9 mouse cellular contexts compared by ENCODE assay signal in genomic region chr12:4793718-4794117, GRCm38 (mm10). TPM values are rescaled to one million over a fixed set of nuclear protein-coding genes. Genes with fewer than 3 reads are reported as not detected.
A peak's percentile ranks its signal among the peaks of the same experiment; 100 is the strongest.
DNase-seq lines count a peak whose midpoint lies in the region; ATAC-seq lines count a peak whose summit lies in the region.
"Had no signal": no experiment of that assay in that cellular context is flagged by ENCODE, and none has a peak within 500 bp of the region (broad histone marks: within the 10 kb centered on the region; RNA-seq: fewer than 3 reads in every experiment).

No protein-coding gene starts in this region.

- peaks cover 4% of the 10 kb centered on the region for H3K27me3 ChIP-seq in megakaryocyte, embryonic 14.5 days (replicated peaks)
- no peaks in the 10 kb centered on the region for H3K27me3 ChIP-seq in forebrain, embryonic 10.5 days (ENCODE audit: poor library complexity, severe bottlenecking)

- intact Hi-C loops in gastrocnemius, postnatal 14 days (cut with DNase I; ENCODE audit: low total_unique reads): no loop called here

- H3K9me3 ChIP-seq in megakaryocyte, embryonic 14.5 days: peaks cover 5% of the 10 kb centered on the region; the same call in 1 of the 2 replicates
- H3K9me3 ChIP-seq in forebrain, embryonic 10.5 days: no peaks in the 10 kb centered on the region

- H3K4me1 ChIP-seq in megakaryocyte, embryonic 14.5 days: peaks cover 27% of the 10 kb centered on the region
- no peaks in the 10 kb centered on the region for H3K4me1 ChIP-seq in forebrain, embryonic 10.5 days

- H3K36me3 ChIP-seq in megakaryocyte, embryonic 14.5 days (replicated peaks; ENCODE audit: low read length): peaks cover 4% of the 10 kb centered on the region
- no peaks in the 10 kb centered on the region for H3K36me3 ChIP-seq in forebrain, embryonic 10.5 days (replicated peaks)

- WGBS in forebrain, embryonic 10.5 days: 73% methylated on average over 1 of the region's 1 CpGs

- no peak overlapping the region for H3K27ac ChIP-seq in forebrain, embryonic 10.5 days

- peak; percentile 25 for DNase-seq in gastrocnemius, postnatal 14 days
- DNase-seq in gastrocnemius, postnatal 25 days: no peak
- DNase-seq in embryo, embryonic 11 days: peak; percentile 33
- DNase-seq in right cerebral cortex, postnatal 4 days: peak; percentile 44
- DNase-seq in forebrain, embryonic 10.5 days (ENCODE audit: extremely low spot score, low spot score): no peak
- DNase-seq in spleen, postnatal 36 days (ENCODE audit: low spot score in 2 of 2): no peak

- peak overlapping the region; percentile 19 for H3K4me3 ChIP-seq in megakaryocyte, embryonic 14.5 days (replicated peaks)
- no peak overlapping the region for H3K4me3 ChIP-seq in forebrain, embryonic 10.5 days

- no peak for ATAC-seq in megakaryocyte, adult 5-6 weeks (ENCODE audit: poor library complexity, severe bottlenecking)

RNA-seq across cellular contexts. Expression of gene Sf3b6, which starts 23.6 kb away (rescaled TPM):
- 10 to 100 TPM; 41.3 to 44.8 TPM for total RNA-seq in gastrocnemius, postnatal 14 days (2021)
- 10 to 100 TPM; 31.8 to 35.6 TPM for total RNA-seq in gastrocnemius, postnatal 25 days (2021)
- 15.8 TPM in 1 of 2 replicates, not detected in the other for polyA plus RNA-seq in megakaryocyte, embryonic 14.5 days (2012; ENCODE audit: insufficient read depth, low replicate concordance)
- 220 and 242 TPM in 2 replicates for total RNA-seq in megakaryocyte, adult 5-6 weeks (2015)
- 122 and 137 TPM in 2 replicates for total RNA-seq in megakaryocyte, adult 5-6 weeks (2017)
- polyA plus RNA-seq in forebrain, embryonic 10.5 days (2016; fragmentation: Nextera tagmentation; extraction: Ambion mirVana): 331 and 332 TPM in 2 replicates

RNA-seq across cellular contexts. Expression of gene Fam228b, which starts 24.7 kb away (rescaled TPM):
- 1 to 10 TPM; 3.5 to 3.6 TPM for total RNA-seq in gastrocnemius, postnatal 14 days (2021)
- 1 to 10 TPM; 4.7 to 5.0 TPM for total RNA-seq in gastrocnemius, postnatal 25 days (2021)
- polyA plus RNA-seq in megakaryocyte, embryonic 14.5 days (2012; ENCODE audit: insufficient read depth, low replicate concordance): 1.2 TPM in 1 of 2 replicates, not detected in the other
- 1.1 TPM in 1 of 2 replicates, not detected in the other for total RNA-seq in megakaryocyte, adult 5-6 weeks (2015)
- total RNA-seq in megakaryocyte, adult 5-6 weeks (2017): not detected in 2 replicates
- 2.1 and 2.9 TPM in 2 replicates for polyA plus RNA-seq in forebrain, embryonic 10.5 days (2016; fragmentation: Nextera tagmentation; extraction: Ambion mirVana)

RNA-seq across cellular contexts. Expression of gene Pfn4, which starts 24.9 kb away (rescaled TPM):
- total RNA-seq in gastrocnemius, postnatal 14 days (2021): 1 to 10 TPM in 1 of 2 experiments, under 1 TPM in 1; 0.86 to 1.6 TPM
- total RNA-seq in gastrocnemius, postnatal 25 days (2021): 1 to 10 TPM; 1.4 TPM
- polyA plus RNA-seq in megakaryocyte, embryonic 14.5 days (2012; ENCODE audit: insufficient read depth, low replicate concordance): 0.40 TPM in 1 of 2 replicates, not detected in the other
- 0.11 TPM in 1 of 2 replicates, not detected in the other for total RNA-seq in megakaryocyte, adult 5-6 weeks (2015)
- total RNA-seq in megakaryocyte, adult 5-6 weeks (2017): not detected in 2 replicates
- polyA plus RNA-seq in forebrain, embryonic 10.5 days (2016; fragmentation: Nextera tagmentation; extraction: Ambion mirVana): 2.0 and 3.2 TPM in 2 replicates
- total RNA-seq: neutrophil, adult 5-6 weeks had no signal

RNA-seq across cellular contexts. Expression of gene Fkbp1b, which starts 47.7 kb away (rescaled TPM):
- 1 to 10 TPM; 1.0 to 1.7 TPM for total RNA-seq in gastrocnemius, postnatal 14 days (2021)
- 1 to 10 TPM in 1 of 2 experiments, under 1 TPM in 1; 0.56 to 1.0 TPM for total RNA-seq in gastrocnemius, postnatal 25 days (2021)
- 3.8 and 15.5 TPM in 2 replicates for polyA plus RNA-seq in megakaryocyte, embryonic 14.5 days (2012; ENCODE audit: insufficient read depth, low replicate concordance)
- total RNA-seq in megakaryocyte, adult 5-6 weeks (2015): 58.3 and 64.7 TPM in 2 replicates
- total RNA-seq in megakaryocyte, adult 5-6 weeks (2017): 40.8 and 49.7 TPM in 2 replicates
- 4.3 and 6.2 TPM in 2 replicates for polyA plus RNA-seq in forebrain, embryonic 10.5 days (2016; fragmentation: Nextera tagmentation; extraction: Ambion mirVana)

RNA-seq across cellular contexts. Expression of gene Wdcp, which starts 49.4 kb away (rescaled TPM):
- 1 to 10 TPM; 4.6 to 5.0 TPM for total RNA-seq in gastrocnemius, postnatal 14 days (2021)
- 1 to 10 TPM; 4.6 TPM for total RNA-seq in gastrocnemius, postnatal 25 days (2021)
- polyA plus RNA-seq in megakaryocyte, embryonic 14.5 days (2012; ENCODE audit: insufficient read depth, low replicate concordance): 1.00 TPM in 1 of 2 replicates, not detected in the other
- total RNA-seq in megakaryocyte, adult 5-6 weeks (2015): 17.6 and 24.2 TPM in 2 replicates
- total RNA-seq in megakaryocyte, adult 5-6 weeks (2017): 4.3 and 12.0 TPM in 2 replicates
- 28.6 and 29.3 TPM in 2 replicates for polyA plus RNA-seq in forebrain, embryonic 10.5 days (2016; fragmentation: Nextera tagmentation; extraction: Ambion mirVana)

Comparison
In these comparisons a context has a peak if more than half of its experiments do, and no peak if none do; other contexts are left out.
1. DNase-seq: peak in gastrocnemius, postnatal 14 days (single experiment), embryo, embryonic 11 days (single experiment) and right cerebral cortex, postnatal 4 days (single experiment); none in gastrocnemius, postnatal 25 days (single experiment), forebrain, embryonic 10.5 days (single experiment) and spleen, postnatal 36 days (0 of 2).